Comparison of ENCODE assay signal across 10 mouse cellular contexts in genomic region chr15:99032726-99033250, GRCm38 (mm10). TPM values are rescaled to one million over a fixed set of nuclear protein-coding genes. Genes with fewer than 3 reads are reported as not detected.
A peak's percentile ranks its signal among the peaks of the same experiment; 100 is the strongest.
DNase-seq lines count a peak whose midpoint lies in the region; ATAC-seq and TF ChIP-seq lines count a peak whose summit lies in the region.
"Had no signal": no experiment of that assay in that cellular context is flagged by ENCODE, and none has a peak within 500 bp of the region (broad histone marks: within the 10 kb centered on the region; RNA-seq: fewer than 3 reads in every experiment).

No protein-coding gene starts in this region.

- H3K36me3 ChIP-seq in heart, embryonic 14.5 days (ENCODE audit: control insufficient read depth, insufficient read depth, low read length), result peaks cover 30% of the 10 kb centered on the region
- H3K36me3 ChIP-seq in E14TG2a.4 (ENCODE audit: insufficient read depth, low read length), result peaks cover 51% of the 10 kb centered on the region
- peaks cover 25% of the 10 kb centered on the region for H3K36me3 ChIP-seq in embryonic facial prominence, embryonic 14.5 days (ENCODE audit: control insufficient read depth, insufficient read depth, low read length)
- H3K36me3 ChIP-seq in limb, embryonic 14.5 days (ENCODE audit: control insufficient read depth, insufficient read depth, low read length), result peaks cover 25% of the 10 kb centered on the region

- no peak for TF ChIP-seq CTCF in E14TG2a.4 (conservative IDR thresholded peaks at IDR 0.05; ENCODE audit: low read length)

- no peak for TF ChIP-seq POLR2A in limb, embryonic 14.5 days (IDR thresholded peaks at IDR 0.05; ENCODE audit: borderline replicate concordance, extremely low read depth, insufficient read depth, insufficient read length)

- peak overlapping the region; percentile 39 to 42; a peak in 2 of 4 replicates for H3K27ac ChIP-seq in heart, embryonic 14.5 days (replicated peaks in 1 of 2; ENCODE audit: control insufficient read depth in 1 of 2, insufficient read depth in 1 of 2, low read depth in 2 of 2, low read length in 2 of 2)
- no peak overlapping the region for H3K27ac ChIP-seq in embryonic facial prominence, embryonic 14.5 days (replicated peaks; ENCODE audit: low read depth, low read length)
- H3K27ac ChIP-seq in limb, embryonic 14.5 days (replicated peaks; ENCODE audit: low read depth, low read length), result no peak overlapping the region

- no peak for ATAC-seq in heart, embryonic 14.5 days (ENCODE audit: insufficient number of reproducible peaks, insufficient read depth, low FRiP score, low read depth)
- no peak for ATAC-seq in embryonic facial prominence, embryonic 14.5 days (ENCODE audit: low read depth)
- ATAC-seq in limb, embryonic 14.5 days (ENCODE audit: low FRiP score, low read depth), result no peak

- peak overlapping the region; percentile 72 for H3K4me2 ChIP-seq in heart, embryonic 14.5 days (ENCODE audit: low read length)
- peak overlapping the region; percentile 80 for H3K4me2 ChIP-seq in embryonic facial prominence, embryonic 14.5 days (ENCODE audit: low read depth, low read length)
- peak overlapping the region; percentile 63 for H3K4me2 ChIP-seq in limb, embryonic 14.5 days (replicated peaks; ENCODE audit: low read depth, low read length, severe bottlenecking)

- H3K4me1 ChIP-seq in heart, embryonic 14.5 days (ENCODE audit: control insufficient read depth in 2 of 2, insufficient read depth in 2 of 2, low read length in 2 of 2), result peaks cover 30 to 52% of the 10 kb centered on the region in 2 experiments
- peaks cover 53% of the 10 kb centered on the region for H3K4me1 ChIP-seq in E14TG2a.4 (replicated peaks; ENCODE audit: low read depth, low read length)
- H3K4me1 ChIP-seq in embryonic facial prominence, embryonic 14.5 days (ENCODE audit: control insufficient read depth, insufficient read depth, low read length), result peaks cover 25% of the 10 kb centered on the region
- peaks cover 17% of the 10 kb centered on the region for H3K4me1 ChIP-seq in limb, embryonic 14.5 days (ENCODE audit: control insufficient read depth, insufficient read depth, low read length)

- peak overlapping the region; percentile 51 for H3K9ac ChIP-seq in heart, embryonic 14.5 days (ENCODE audit: low read length)
- no peak overlapping the region for H3K9ac ChIP-seq in embryonic facial prominence, embryonic 14.5 days (ENCODE audit: low read depth, low read length)
- 0 out of 2 replicates have a peak overlapping the region, but pooled peaks have one; percentile 6 for H3K9ac ChIP-seq in limb, embryonic 14.5 days (ENCODE audit: low read depth, low read length, severe bottlenecking)

- no peaks in the 10 kb centered on the region for H3K9me3 ChIP-seq in heart, embryonic 14.5 days (ENCODE audit: control insufficient read depth, low read length)
- H3K9me3 ChIP-seq in E14TG2a.4 (ENCODE audit: low read length), result no peaks in the 10 kb centered on the region
- H3K9me3 ChIP-seq in embryonic facial prominence, embryonic 14.5 days (ENCODE audit: control insufficient read depth, low read length), result no peaks in the 10 kb centered on the region
- H3K9me3 ChIP-seq in limb, embryonic 14.5 days (ENCODE audit: control insufficient read depth, low read length), result no peaks in the 10 kb centered on the region

- no peak for DNase-seq in heart, postnatal 25 days (ENCODE audit: low spot score)
- DNase-seq in embryonic facial prominence, embryonic 14.5 days (ENCODE audit: low spot score), result no peak
- no peak for DNase-seq in limb, embryonic 14.5 days (ENCODE audit: low spot score)
- DNase-seq in frontal cortex, postnatal 14 days (ENCODE audit: low spot score in 2 of 2), result no peak
- no peak for DNase-seq in cerebellum, adult 9-10 months
- DNase-seq in frontal cortex, adult 2 months (ENCODE audit: extremely low spot score in 1 of 2, low spot score in 1 of 2), result no peak
- DNase-seq: lung, adult 2 months had no signal

- peak overlapping the region; percentile 19 to 65 for H3K4me3 ChIP-seq in heart, embryonic 14.5 days (ENCODE audit: control insufficient read depth in 1 of 2, insufficient read depth in 1 of 2, low read depth in 1 of 2, low read length in 2 of 2)
- peak overlapping the region; percentile 97 for H3K4me3 ChIP-seq in E14TG2a.4 (replicated peaks; ENCODE audit: low read length)
- peak overlapping the region; percentile 58 for H3K4me3 ChIP-seq in embryonic facial prominence, embryonic 14.5 days (ENCODE audit: low read depth, low read length)
- 0 out of 2 replicates have a peak overlapping the region, but pooled peaks have one; percentile 69 for H3K4me3 ChIP-seq in limb, embryonic 14.5 days (replicated peaks; ENCODE audit: low read length)

- intact Hi-C loops in heart, postnatal 25 days (cut with DNase I), result no loop called here

- no peaks in the 10 kb centered on the region for H3K27me3 ChIP-seq in heart, embryonic 14.5 days (ENCODE audit: control insufficient read depth, insufficient read depth, low read length)
- no peaks in the 10 kb centered on the region for H3K27me3 ChIP-seq in E14TG2a.4 (ENCODE audit: insufficient read depth, low read length)
- H3K27me3 ChIP-seq in embryonic facial prominence, embryonic 14.5 days (replicated peaks; ENCODE audit: control insufficient read depth, insufficient read depth, low read length), result no peaks in the 10 kb centered on the region
- H3K27me3 ChIP-seq in limb, embryonic 14.5 days (ENCODE audit: control insufficient read depth, insufficient read depth, low read length), result no peaks in the 10 kb centered on the region

- 29% methylated on average over 7 of the region's 7 CpGs for WGBS in heart, embryonic 14.5 days
- 70% methylated on average over 7 of the region's 7 CpGs for WGBS in embryonic facial prominence, embryonic 14.5 days
- 75% methylated on average over 7 of the region's 7 CpGs for WGBS in limb, embryonic 14.5 days

RNA-seq across cellular contexts. Expression of gene Tuba1c, which starts 3.1 kb away (rescaled TPM):
- polyA plus RNA-seq in heart, embryonic 14.5 days (2014; fragmentation: Nextera tagmentation; extraction: Ambion mirVana), result 143 and 146 TPM in 2 replicates
- 10 to 100 TPM; 33.5 to 33.7 TPM for total RNA-seq in heart, postnatal 25 days (2021)
- 133 and 149 TPM in 2 replicates for polyA plus RNA-seq in embryonic facial prominence, embryonic 14.5 days (2014; fragmentation: Nextera tagmentation; extraction: Ambion mirVana)
- 192 and 293 TPM in 2 replicates for polyA plus RNA-seq in limb, embryonic 14.5 days (2012; rRNA removed)
- polyA plus RNA-seq in limb, embryonic 14.5 days (2014; fragmentation: Nextera tagmentation; extraction: Ambion mirVana), result 150 and 162 TPM in 2 replicates
- 5.8 and 10.6 TPM in 2 replicates for polyA plus RNA-seq in frontal cortex, adult 2 months (2012; rRNA removed)

RNA-seq across cellular contexts. Expression of gene Prph, which starts 22.2 kb away (rescaled TPM):
- 0.36 and 3.2 TPM in 2 replicates for polyA plus RNA-seq in heart, embryonic 14.5 days (2014; fragmentation: Nextera tagmentation; extraction: Ambion mirVana)
- total RNA-seq in heart, postnatal 25 days (2021), result under 1 TPM; 0.14 to 0.42 TPM
- polyA plus RNA-seq in embryonic facial prominence, embryonic 14.5 days (2014; fragmentation: Nextera tagmentation; extraction: Ambion mirVana), result 66.3 and 71.0 TPM in 2 replicates
- 2.7 and 4.2 TPM in 2 replicates for polyA plus RNA-seq in limb, embryonic 14.5 days (2012; rRNA removed)
- 1.3 and 1.7 TPM in 2 replicates for polyA plus RNA-seq in limb, embryonic 14.5 days (2014; fragmentation: Nextera tagmentation; extraction: Ambion mirVana)
- polyA plus RNA-seq in frontal cortex, adult 2 months (2012; rRNA removed), result 0.69 and 0.90 TPM in 2 replicates

RNA-seq across cellular contexts. Expression of gene Troap, which starts 41.6 kb away (rescaled TPM):
- 14.8 and 16.5 TPM in 2 replicates for polyA plus RNA-seq in heart, embryonic 14.5 days (2014; fragmentation: Nextera tagmentation; extraction: Ambion mirVana)
- total RNA-seq in heart, postnatal 25 days (2021), result under 1 TPM; 0.13 to 0.67 TPM
- 15.3 and 24.4 TPM in 2 replicates for polyA plus RNA-seq in embryonic facial prominence, embryonic 14.5 days (2014; fragmentation: Nextera tagmentation; extraction: Ambion mirVana)
- polyA plus RNA-seq in limb, embryonic 14.5 days (2012; rRNA removed), result 41.5 and 51.3 TPM in 2 replicates
- polyA plus RNA-seq in limb, embryonic 14.5 days (2014; fragmentation: Nextera tagmentation; extraction: Ambion mirVana), result 20.3 and 22.1 TPM in 2 replicates
- 0.62 and 1.3 TPM in 2 replicates for polyA plus RNA-seq in frontal cortex, adult 2 months (2012; rRNA removed)

RNA-seq across cellular contexts. Expression of gene C1ql4, which starts 54.8 kb away (rescaled TPM):
- polyA plus RNA-seq in heart, embryonic 14.5 days (2014; fragmentation: Nextera tagmentation; extraction: Ambion mirVana), result 0.27 and 0.41 TPM in 2 replicates
- not detected for total RNA-seq in heart, postnatal 25 days (2021)
- 0.11 and 0.13 TPM in 2 replicates for polyA plus RNA-seq in embryonic facial prominence, embryonic 14.5 days (2014; fragmentation: Nextera tagmentation; extraction: Ambion mirVana)
- polyA plus RNA-seq in limb, embryonic 14.5 days (2012; rRNA removed), result 0.13 TPM in 1 of 2 replicates, not detected in the other
- not detected in 2 replicates for polyA plus RNA-seq in limb, embryonic 14.5 days (2014; fragmentation: Nextera tagmentation; extraction: Ambion mirVana)
- not detected in 2 replicates for polyA plus RNA-seq in frontal cortex, adult 2 months (2012; rRNA removed)
- polyA plus RNA-seq: cortical plate, adult 2 months; lung, adult 2 months had no signal

Comparison
In these comparisons a context has a peak if more than half of its experiments do, and no peak if none do; other contexts are left out.
1. H3K27ac ChIP-seq: peak in heart, embryonic 14.5 days (2 of 2); none in embryonic facial prominence, embryonic 14.5 days (single experiment) and limb, embryonic 14.5 days (single experiment).
2. H3K4me3 ChIP-seq: peak in every context shown above with its lines; median percentile 97 in E14TG2a.4; 69 in limb, embryonic 14.5 days; 58 in embryonic facial prominence, embryonic 14.5 days; 42 in heart, embryonic 14.5 days.
3. RNA of gene Tuba1c, which starts 3.1 kb away (polyA plus RNA-seq): 150 to 293 TPM in limb, embryonic 14.5 days, 143 to 146 TPM in heart, embryonic 14.5 days and 133 to 149 TPM in embryonic facial prominence, embryonic 14.5 days; 5.8 to 10.6 TPM in frontal cortex, adult 2 months; every median in the first group is over 10 times any median in the second.
4. RNA of gene Prph, which starts 22.2 kb away (polyA plus RNA-seq): 66.3 to 71.0 TPM in embryonic facial prominence, embryonic 14.5 days; 1.3 to 4.2 TPM in limb, embryonic 14.5 days, 0.36 to 3.2 TPM in heart, embryonic 14.5 days and 0.69 to 0.90 TPM in frontal cortex, adult 2 months; every median in the first group is over 10 times any median in the second.
5. Peak in every context shown above with its lines, with median percentiles within 50 percentile points of each other: H3K4me2 ChIP-seq.